Mouse (Mus musculus) CD4-positive helper T cell, adult 2 months (primary cell): Measurements from ENCODE around the gene Drosha.
A peak's percentile ranks its signal among the peaks of the same experiment; 100 is the strongest.

Experiments used
- DNase-seq: peaks from one replicate; pipeline ENCODE4 v3.0.0-alpha.2; 2012; ENCODE audit warnings: low read depth, missing footprints, low spot score

Gene Drosha

DNA sequence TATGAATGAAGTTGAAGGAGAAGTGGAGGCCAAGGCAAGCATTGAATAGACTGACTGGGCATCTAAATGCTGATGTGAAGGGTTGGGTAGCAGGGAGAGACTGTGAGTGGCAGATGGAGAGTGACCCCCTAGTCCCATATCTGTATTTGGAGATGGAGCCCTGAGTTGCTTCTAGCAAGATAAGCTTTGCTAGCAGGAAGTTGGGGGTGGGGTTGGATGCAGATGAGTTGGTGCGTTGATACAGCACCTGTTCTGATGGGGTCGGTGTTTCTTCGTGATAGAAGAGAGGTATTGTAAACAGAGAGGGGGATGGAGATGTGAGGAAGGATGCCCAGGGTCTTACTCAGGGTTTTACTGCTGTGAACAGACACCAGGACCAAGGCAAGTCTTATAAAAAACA, 5.3 kb downstream of the Drosha start:
- no peak for DNase-seq

DNA sequence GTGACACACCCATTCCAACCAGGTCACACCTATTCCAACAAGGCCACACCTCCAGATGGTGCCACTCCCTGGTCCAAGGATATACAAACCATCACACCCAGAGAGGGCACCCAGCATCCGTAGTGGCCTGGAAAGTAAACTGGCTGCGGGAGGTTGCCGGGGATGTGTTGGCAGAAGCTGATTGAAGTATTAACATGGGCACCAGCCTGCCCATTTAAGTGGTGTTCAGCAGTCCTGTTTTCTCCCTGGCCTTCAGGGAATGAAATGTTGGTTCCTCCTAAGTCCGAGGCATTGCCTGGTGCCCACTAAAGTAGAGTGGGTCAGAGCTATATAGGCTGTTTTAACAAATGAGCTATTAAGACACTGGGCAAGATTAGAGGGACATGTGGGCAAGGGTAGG, 8.0 kb downstream of the Drosha start:
- DNase-seq, result no peak

DNA sequence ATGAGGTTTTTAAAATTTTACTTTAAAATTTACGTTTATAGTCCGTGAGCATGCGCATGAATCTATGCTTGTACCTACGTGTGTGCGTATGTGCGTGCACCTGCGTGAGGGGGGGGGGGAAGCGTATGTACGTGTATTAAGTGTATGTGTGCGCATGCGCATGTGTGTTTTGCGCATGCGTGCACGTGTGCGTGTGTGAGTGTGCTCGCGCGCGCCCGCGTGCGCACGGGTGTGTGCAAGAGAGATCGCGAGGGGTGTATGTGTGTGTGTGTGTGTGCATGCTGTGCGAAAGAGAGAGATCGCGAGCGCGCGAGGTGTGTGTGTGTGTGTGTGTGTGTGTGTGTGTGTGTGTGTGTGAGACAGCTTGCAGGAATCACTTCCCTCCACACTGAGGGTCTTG, 8.8 kb downstream of the Drosha start:
- no peak for DNase-seq

DNA sequence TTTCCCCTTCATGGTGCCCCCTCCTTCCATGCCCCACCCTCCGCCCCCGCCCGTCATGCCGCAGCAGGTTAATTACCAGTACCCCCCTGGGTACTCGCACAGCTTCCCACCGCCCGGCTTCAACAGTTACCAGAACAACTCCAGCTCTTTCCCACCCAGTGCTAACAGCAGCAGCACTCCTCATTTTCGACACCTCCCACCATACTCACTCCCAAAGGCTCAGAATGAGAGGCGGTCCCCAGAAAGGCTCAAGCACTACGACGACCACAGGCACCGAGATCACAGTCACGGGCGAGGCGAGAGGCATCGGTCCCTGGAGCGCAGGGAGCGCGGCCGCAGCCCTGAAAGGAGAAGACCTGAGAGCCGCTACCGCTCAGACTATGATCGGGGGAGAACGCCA, 9.6 kb downstream of the Drosha start:
- no peak for DNase-seq

DNA sequence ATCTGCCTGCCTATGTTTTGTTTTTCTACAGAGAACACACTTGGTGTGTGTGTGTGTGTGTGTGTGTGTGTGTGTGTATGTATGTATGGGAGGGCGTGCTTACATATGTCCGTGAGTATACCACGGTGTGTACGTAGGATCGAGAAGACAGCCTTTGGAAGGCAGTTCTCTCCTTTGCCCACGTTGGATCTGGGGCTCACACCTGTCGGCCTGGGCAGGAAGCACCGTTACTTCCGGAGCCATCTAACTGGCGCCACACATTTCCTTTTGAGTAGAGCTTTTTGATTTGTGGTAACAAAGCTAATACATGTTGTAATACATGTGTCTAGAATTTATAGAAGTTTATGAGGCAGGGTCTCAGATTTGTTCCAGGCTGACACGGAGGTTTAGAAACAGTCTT, 16.1 kb downstream of the Drosha start:
- peak; percentile 35 for DNase-seq

DNA sequence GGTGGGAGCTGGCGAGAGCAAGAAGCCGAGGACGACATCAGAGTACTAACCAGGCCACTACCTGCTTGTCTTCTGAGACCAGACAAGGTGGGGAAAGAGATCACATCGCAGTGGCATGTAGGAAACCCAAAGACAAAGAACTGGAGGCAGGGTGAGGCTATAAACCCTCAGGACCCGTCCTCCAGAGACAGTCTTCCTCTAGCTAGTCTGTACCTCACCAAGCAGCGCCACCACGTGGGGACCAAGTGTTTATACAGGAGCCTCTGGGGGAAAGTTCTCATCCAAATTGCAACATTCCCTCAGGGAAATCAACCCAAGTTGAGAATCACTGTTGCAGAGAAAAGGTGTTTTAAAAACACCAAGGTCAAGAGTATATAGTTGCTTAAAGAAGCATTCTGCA, 18.2 kb downstream of the Drosha start:
- no peak for DNase-seq

DNA sequence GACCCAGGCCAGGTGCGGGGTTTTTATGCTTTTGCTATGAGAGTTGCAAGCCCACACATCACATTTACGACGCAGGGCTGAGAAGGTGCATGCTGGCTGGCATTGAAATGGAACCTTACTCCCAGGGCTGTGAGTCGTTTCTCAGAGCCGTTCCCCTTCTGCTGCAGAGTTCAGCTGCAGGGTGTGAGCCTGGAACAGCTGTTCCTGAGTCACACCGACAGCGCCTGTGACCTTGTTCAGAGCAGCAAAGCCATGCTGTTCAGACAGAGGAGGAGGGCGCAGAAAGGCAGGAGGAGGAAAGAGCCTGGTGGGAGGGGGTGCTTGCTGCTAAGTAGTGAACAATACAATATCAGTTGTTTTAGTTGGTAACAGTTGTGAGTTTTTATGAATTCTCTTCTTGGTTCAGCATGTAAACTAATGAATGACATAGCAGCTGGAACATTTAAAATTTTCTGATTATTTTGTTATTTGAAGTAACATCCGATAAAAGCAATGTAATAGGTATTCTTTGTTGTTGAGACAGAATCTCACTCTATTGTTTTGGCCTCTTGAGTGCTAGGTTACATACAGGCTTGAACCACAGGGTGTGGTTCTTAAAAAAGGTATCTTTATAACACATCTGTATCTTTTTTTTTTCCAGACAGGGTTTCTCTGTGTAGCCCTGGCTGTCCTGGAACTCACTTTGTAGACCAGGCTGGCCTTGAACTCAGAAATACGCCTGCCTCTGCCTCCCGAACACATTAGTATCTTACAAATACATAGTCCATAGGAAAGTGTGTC, 23.8 kb downstream of the Drosha start:
- no peak for DNase-seq

DNA sequence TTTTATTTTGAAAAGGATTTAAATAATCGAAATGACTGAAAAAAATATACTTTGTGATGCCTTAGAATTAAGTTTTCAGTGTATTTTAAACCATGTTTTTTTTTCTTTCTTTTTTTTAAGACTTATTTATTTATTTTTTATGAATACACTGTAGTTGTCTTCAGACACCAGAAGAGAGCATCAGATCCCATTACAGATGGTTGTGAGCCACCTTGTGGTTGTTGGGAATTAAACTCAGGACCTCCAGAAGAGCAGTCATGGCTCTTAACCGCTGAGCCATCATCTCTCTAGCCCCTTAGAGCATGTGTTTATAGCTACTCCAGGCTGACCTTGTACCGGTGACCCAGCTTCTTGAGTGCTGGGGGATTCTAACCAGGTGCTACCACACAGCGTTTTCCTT, 24.8 kb downstream of the Drosha start:
- no peak for DNase-seq

DNA sequence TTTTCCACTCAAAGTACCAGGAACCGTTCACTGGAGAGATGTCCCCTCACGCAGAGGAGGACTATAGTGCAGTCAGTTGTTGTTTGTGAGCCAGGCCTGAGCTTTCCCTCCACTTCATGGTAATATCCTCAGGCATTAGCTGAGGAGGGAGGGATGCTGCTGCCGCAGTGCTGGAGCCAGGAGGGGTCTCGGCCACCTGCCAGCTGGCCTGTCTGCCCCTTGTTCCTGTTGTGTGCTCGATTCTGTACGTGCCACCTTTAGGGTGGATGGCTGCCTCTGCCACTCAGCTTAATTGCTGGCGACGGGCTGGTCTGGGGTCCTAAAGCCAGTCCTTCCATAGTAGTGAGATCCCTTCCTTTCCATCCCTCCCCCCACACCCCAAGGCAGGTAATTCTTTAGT, 28.9 kb downstream of the Drosha start:
- DNase-seq, result no peak

DNA sequence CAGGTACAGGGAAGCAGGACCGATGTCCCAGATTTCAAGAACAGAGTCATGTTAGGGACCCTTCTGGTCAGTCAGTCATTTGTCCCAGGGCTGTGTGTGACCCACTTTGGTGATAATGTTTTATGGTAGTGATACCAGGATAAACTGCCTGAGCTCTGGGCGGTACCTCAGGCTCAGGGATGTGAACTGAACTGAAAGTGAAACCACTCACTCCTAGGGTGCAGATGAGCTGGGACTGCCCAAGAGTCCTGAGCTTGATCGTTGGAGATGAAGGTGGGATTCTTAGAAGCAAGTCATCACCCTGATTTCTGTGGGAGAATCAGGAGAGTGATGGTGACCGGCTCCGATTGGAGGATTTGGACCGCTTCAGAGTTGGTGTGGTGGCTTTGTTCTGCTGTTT, 32.2 kb downstream of the Drosha start:
- DNase-seq, result peak; percentile 57

DNA sequence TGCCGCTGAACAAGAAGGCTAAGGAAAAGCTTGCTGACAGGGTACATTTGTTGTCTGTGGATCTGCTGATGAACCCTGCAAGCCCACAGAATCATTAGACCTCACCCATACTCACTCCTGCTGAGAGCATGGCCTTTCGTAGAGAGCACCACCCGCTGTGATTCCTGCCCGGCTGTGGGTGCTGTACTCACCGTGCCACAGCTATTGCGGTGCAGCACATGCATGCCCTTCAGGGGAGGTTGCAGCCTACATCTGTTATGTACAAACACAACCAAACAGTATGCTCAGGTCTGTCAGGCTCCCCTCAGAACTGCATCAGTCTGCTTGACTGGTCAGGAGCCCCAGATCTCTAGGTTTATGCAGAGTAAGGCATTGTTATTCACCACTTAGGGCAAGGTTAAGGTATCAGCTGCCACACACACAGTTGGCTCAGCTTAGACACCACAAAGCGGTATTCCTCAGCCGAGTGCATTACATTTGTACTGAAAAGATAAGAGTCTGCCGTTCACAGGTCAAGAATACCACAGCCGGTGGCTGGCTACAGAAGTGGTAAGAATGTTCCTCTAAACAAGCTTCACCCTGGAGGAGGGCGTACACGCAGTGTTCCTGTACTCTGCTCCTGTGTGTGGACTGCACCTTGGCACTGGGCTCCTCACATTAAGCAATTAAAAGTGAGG, 33.4 kb downstream of the Drosha start:
- DNase-seq, result no peak

DNA sequence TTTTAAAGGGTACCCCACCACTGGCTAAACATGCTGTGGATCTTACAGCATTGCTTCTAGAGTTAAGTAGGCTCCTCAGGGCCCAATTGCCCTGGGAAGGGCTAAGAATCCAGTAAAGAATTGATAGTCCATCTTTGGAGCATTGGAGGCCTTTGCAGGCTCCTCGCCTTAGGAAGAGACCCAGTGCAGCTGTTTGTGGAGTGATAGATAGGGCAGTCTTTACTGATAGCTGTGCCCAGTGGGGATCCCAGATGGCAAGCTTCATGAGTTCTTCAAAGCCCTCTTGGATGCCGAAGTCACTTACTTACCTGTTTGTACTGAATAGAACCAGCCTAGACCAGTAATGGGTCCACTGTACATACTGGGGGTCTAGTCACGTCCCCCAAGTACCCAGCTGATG, 34.0 kb downstream of the Drosha start:
- no peak for DNase-seq

DNA sequence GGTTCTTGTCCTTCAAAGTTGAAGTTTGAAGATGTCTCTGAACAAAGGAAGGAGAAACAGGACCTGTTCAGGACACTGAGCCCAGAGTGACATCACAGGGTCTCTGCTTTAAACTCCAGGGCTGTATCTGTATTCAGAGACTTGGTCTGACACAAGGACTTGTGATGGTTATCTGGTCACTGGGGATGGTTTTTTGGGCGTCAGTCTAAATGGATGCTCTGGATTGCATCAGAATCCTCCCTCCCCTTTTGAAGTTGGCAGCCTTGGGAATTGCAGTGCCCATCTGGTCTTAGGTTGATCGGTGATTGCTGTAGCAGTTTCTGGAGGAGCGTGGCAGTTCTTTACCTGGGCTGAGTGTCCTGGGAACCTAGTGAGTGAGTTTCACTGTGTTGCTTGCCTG, 37.4 kb downstream of the Drosha start:
- no peak for DNase-seq

DNA sequence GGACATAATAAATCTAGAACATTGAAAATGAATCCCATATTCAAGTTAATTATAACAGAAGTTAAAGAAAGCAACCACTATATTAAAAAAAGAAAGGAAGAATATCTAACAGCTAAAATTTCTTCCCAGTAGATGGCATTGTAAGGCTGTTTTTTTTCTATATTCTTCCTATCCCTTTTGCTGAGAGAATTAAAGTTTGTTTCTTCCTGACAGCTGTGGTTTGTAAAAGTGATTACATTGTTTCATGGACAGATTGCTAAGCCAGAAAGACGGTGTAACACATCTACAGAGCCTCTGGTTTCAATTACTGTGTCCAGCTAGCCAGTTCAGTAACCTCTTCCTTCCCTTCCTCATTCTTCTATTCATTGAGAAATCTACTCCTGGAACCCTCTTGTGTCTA, 39.1 kb downstream of the Drosha start:
- no peak for DNase-seq

DNA sequence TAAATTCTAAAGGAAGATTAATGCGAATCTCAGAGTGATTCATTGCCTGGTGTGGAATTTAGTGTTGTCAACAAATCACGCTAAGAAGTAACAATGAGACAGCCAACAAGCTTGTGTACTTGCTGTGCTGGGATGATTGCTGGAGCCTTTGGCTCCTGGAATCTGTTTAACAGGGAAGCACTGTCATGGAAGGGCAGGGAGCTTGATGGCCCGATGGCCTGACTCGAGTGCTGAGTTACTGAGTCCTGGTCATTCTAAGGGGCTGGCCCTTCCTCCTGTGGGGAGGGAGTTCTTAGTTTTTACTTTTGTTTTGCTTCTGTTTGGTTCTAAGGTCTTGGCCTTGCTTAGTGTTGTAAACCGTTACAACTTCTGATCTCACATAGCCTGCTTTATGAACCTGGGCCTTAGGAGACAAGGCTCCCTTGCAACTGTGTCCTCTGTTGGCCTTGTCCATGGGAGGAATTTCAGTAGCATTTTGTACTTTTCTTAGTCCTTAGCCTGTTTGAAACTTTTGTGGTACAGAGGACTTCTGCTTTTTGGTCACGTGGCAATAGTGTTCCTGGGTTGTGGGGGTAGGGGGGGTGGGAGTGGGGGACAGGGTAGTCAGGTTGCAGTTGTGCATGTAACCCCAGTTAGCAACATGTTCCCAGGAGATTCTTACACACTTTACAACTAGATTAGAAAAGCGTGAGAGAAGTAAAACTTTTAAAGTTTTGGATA, 41.1 kb downstream of the Drosha start:
- DNase-seq, result no peak

DNA sequence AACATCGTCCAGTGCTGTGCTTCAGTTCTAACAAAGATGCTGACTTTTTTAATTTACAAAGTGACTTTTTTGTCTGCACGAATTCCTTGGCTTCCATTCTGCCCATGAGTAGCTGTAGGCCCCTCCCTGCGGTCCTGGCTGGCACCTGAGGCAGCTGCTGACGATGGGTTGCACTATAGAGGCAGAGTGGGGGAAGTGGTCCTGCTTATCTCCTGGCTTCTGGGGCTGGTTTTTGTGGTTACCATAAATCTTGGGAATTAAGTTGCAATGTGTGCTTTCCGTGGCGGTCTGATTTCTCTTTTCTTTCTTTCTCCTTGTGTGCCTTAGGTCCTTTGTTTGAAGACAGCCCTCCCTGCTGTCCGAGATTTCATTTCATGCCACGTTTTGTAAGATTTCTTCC, 42.7 kb downstream of the Drosha start:
- DNase-seq, result no peak

DNA sequence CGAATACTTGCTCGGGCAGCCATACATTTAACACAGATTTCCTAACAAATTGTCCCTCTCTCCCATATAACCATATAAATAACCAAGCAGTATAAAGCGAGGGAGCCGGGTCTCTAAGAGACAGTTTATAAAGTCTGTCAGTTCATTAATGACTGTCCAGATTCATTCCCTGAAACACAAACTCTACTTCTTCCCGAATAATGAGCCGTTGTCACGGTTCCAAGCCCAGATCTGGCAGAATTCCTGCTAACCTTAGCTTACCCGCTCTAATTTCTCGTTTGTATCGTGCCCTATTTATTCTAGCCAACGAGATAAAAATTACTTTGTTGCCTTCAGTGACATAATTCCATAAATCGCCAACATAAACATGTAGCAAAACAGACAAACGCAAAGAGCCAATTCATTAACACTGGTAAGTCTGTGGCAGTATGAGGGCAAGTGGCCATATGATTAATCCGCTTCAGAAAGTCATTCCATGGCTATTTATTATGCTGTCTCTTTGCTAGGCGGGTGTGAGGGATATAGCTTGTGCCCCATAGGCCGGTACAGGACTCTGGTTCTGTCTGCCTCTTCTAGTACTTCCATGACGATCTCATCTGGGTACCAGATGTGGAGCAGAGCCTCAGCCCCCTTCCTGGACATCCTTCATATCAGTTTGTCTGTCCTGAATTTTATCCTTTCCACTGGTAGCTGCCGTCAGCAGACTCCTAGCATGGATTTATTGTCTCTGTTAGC, 51.0 kb downstream of the Drosha start:
- DNase-seq, result no peak

DNA sequence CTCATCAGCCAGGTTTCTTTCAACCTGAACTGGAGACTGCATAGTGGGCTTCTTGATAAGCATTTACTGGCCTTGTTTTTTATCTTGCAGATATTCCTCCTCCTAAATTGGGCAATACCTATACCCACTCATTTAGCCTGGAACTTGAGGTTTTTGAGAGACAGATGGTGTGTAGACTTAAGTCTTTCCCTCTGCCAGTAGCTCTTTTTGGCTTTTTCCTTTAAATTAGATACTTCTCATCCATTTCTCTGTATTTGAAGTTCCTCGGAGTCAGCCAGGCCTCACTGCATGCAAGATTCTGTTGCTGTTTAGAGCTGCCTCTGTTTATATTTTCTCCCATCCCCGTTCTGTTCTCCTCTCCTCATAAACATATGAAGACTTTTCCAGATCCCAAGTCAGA, 51.7 kb downstream of the Drosha start:
- DNase-seq, result no peak

DNA sequence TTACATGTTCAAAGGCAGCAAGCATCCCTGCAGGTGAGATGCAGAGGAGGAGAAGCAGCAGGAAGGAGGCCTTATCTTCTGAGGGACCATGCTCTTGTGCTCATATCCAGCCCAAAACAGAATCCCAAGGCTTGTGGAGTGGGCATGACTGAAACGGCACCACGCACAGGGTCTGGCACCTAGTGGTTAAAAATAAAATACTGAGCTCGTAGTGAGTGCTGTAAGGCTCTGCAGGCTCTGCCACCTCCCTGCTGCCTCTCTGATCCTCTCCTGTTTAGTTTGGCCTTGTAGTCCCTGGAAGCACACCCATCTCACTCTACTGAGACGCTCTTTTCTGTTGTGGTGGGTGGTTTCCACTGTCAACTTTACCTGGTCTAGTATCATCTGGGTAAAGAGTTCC, 52.3 kb downstream of the Drosha start:
- DNase-seq, result no peak

DNA sequence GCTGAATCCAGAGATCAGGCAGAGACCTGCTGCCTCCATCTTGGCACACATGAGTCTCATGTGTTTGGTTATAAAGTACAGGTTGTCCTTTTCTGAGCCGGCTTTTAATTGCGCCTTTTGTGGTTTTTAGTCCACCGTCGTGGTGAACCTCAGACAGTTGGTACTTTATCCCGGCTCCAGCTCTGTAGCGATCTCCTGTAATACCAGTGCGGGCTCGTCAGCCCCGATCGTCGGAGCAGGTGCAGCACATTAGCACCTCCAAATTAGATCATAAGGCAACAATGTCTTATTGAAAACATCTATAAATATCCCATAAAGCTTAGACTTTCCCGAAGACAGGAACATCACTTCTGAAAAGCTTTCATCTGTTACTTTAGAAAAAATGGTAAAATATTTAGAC, 53.3 kb downstream of the Drosha start:
- DNase-seq, result no peak

DNA sequence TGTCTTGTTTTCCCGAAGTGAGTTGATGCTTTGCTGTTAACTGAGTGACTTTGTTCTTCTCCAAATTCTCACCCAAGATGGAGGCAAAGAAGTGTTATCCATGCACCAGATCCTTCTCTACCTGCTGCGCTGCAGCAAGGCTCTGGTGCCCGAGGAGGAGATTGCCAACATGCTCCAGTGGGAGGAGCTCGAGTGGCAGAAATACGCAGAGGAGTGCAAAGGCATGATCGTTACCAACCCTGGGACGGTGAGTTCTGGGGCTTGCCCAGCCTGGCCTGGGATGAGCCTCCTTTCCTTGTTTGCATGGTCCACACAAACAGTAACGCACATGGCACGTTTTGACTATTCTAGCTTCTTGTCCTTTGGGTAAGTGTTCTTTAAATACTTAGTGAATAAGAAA, 54.0 kb downstream of the Drosha start:
- no peak for DNase-seq

DNA sequence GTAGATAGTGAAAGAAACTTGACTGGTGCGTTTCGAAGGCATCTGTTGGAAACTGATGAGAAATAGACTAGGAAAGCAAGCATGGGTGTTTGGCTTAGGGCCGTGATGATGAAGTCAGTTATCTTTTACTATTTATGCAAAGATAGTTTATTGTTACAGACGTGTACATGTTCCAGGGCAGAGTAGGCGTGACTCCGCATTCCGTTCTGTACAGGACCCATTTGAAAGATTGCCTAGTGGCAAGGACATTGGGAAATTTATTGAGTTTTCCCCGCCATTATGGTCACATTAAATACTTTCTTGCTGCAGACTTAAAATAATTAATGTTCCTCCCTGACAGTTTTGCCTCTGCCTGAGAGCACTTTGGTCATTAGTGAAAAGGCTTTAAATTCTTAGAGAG, 55.3 kb downstream of the Drosha start:
- DNase-seq, result no peak
